Mouse (Mus musculus) heart, postnatal 0 days (tissue): ENCODE data around the gene Gm20479. TPM values are rescaled to one million over a fixed set of nuclear protein-coding genes. Genes with fewer than 3 reads are reported as not detected.

Experiments
- ATAC-seq: fragments of 200-750 bp; cut with Nextera tagmentation; 2 replicates; pipeline ENCODE4 v1.8.0; 2017; ENCODE audit warnings: low read depth, moderate number of reproducible peaks, moderate library complexity; ENCODE audit not compliant: insufficient read depth
- DNase-seq: peaks from one replicate; pipeline ENCODE4 v3.0.0-alpha.2; 2016; ENCODE audit warnings: low spot score
- H3K27ac ChIP-seq: fragments of 300-500 bp; sonication (generic); 2 replicates; pipeline ENCODE4 v1.5.1; 2014; ENCODE audit warnings: low read depth, mild to moderate bottlenecking
- H3K27me3 ChIP-seq: fragments of 300-500 bp; sonication (generic); 2 replicates; pipeline ENCODE4 v1.6.1; 2014; ENCODE audit warnings: low read length, mixed read lengths; ENCODE audit not compliant: control insufficient read depth, insufficient read depth
- H3K36me3 ChIP-seq: fragments of 300-500 bp; sonication (generic); replicated peaks from 2 replicates; pipeline ENCODE4 v1.6.1; 2014; ENCODE audit warnings: low read length, mixed read lengths; ENCODE audit not compliant: control insufficient read depth, insufficient read depth
- H3K4me1 ChIP-seq: fragments of 300-500 bp; sonication (generic); 2 replicates; pipeline ENCODE4 v1.6.1; 2014; ENCODE audit warnings: antibody characterized with exemption; ENCODE audit not compliant: control insufficient read depth, insufficient read depth
- H3K4me2 ChIP-seq: fragments of 300-500 bp; sonication (generic); 2 replicates; pipeline ENCODE4 v1.6.1; 2014; ENCODE audit warnings: low read depth, mild to moderate bottlenecking, low read length, moderate library complexity
- H3K4me3 ChIP-seq: fragments of 300-500 bp; sonication (generic); 2 replicates; pipeline ENCODE4 v1.5.1; 2014; ENCODE audit warnings: low read depth, low read length
- H3K9ac ChIP-seq: fragments of 300-500 bp; sonication (generic); replicated peaks from 2 replicates; pipeline ENCODE4 v1.6.1; 2014; ENCODE audit warnings: low read depth, low read length, mixed read lengths
- H3K9me3 ChIP-seq: fragments of 300-500 bp; sonication (generic); replicated peaks from 2 replicates; pipeline ENCODE4 v1.6.1; 2016; ENCODE audit warnings: low read length; ENCODE audit not compliant: control insufficient read depth
- CTCF ChIP-seq: IDR thresholded peaks from 2 replicates; pipeline ENCODE4 v1.5.1; 2016; ENCODE audit warnings: antibody characterized with exemption, control low read depth, low read depth
- EP300 ChIP-seq: IDR thresholded peaks from 2 replicates; pipeline ENCODE4 v1.6.1; 2016; ENCODE audit warnings: antibody characterized with exemption, low read depth
- WGBS: fragments of 180-500 bp; shearing (Covaris S2); extraction: QIAGEN DNeasy Blood & Tissue Kit; methylation state at CpG from one replicate; pipeline ENCODE4 v1.1.7; 2014; 5-methylcytosine and 5-hydroxymethylcytosine counted together
- polyA plus RNA-seq: library from polyadenylated mRNA; unstranded; fragments of >200 nt; fragmentation: Nextera tagmentation; extraction: Ambion mirVana; gene quantifications from 2 replicates; pipeline ENCODE4 v1.2.1, GENCODE M21; 2015
- total RNA-seq: library from RNA; depleted of rRNA; stranded (reverse); fragments of >200 nt; gene quantifications from 2 replicates; pipeline ENCODE4 v1.2.3, GENCODE M21; 2014; ENCODE audit warnings: low replicate concordance

Gene Gm20479
- total and polyA plus RNA-seq, 2 experiments from 2014 or later = 0.46 TPM; not detected in 1

DNA sequence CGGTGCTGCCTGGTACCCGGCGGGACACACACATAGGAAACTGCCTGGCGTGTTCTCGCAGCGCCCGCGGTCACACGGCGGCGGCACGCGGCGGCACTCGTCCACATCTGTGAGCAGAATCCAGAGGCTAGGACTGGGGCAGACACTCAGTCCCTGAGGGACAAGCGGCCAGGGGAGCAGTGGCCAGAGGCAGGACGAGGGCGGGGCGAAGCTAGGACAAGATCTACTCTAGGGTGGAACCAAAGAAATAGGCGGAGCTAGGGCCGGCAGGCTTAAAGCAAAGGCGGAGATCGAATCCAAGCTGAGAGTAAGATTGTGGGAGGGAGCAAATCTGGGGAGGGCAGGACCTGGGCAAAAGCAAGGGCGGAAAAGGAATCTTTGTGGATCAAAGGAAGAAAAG, 31.5 kb downstream of the Gm20479 start:
- DNase-seq = peak; percentile 67
- Histone ChIP-seq H3K4me2 (peak overlapping the region; percentile 44), H3K4me3 (peak overlapping the region; percentile 7; the same call in 1 of the 2 replicates), H3K27ac (no peak overlapping the region), H3K9me3 (no peaks in the 10 kb centered on the region), H3K9ac (no peak overlapping the region), H3K27me3 (peaks cover 82% of the 10 kb centered on the region), H3K36me3 (0 out of 2 replicates have a peak, but pooled peaks cover 16% of the 10 kb centered on the region), H3K4me1 (peaks cover 11% of the 10 kb centered on the region; the same call in 1 of the 2 replicates)
- ATAC-seq = peak; percentile 39
- TF ChIP-seq EP300 (no peak), CTCF (no peak)
- 10% methylated on average over 24 of the region's 24 CpGs for WGBS

GRCm38 (mm10) chr7:27324928-27325327, 32.3 kb downstream of the Gm20479 start:
- Histone ChIP-seq H3K36me3 (0 out of 2 replicates have a peak, but pooled peaks cover 16% of the 10 kb centered on the region), H3K27me3 (peaks cover 74% of the 10 kb centered on the region), H3K27ac (no peak overlapping the region), H3K4me2 (no peak overlapping the region), H3K9me3 (no peaks in the 10 kb centered on the region), H3K9ac (no peak overlapping the region), H3K4me3 (no peak overlapping the region), H3K4me1 (peaks cover 7% of the 10 kb centered on the region; the same call in 1 of the 2 replicates)
- no peak for ATAC-seq
- TF ChIP-seq CTCF = no peak
- no peak for TF ChIP-seq EP300
- 55% methylated on average over 18 of the region's 20 CpGs for WGBS
- DNase-seq = no peak

GRCm38 (mm10) chr7:27324161-27324560, 33.1 kb downstream of the Gm20479 start:
- Histone ChIP-seq H3K9ac (no peak overlapping the region), H3K27me3 (peaks cover 68% of the 10 kb centered on the region), H3K27ac (no peak overlapping the region), H3K4me1 (no peaks in the 10 kb centered on the region), H3K4me3 (no peak overlapping the region), H3K9me3 (no peaks in the 10 kb centered on the region), H3K4me2 (no peak overlapping the region), H3K36me3 (0 out of 2 replicates have a peak, but pooled peaks cover 16% of the 10 kb centered on the region)
- TF ChIP-seq EP300 (no peak), CTCF (no peak)
- DNase-seq (no peak), ATAC-seq (no peak)
- 96% methylated on average over 11 of the region's 11 CpGs for WGBS

- Histone ChIP-seq H3K27me3 (peaks cover 56% of the 10 kb centered on the region), H3K36me3 (peaks cover 15% of the 10 kb centered on the region; the same call in 1 of the 2 replicates), H3K4me1 (no peaks in the 10 kb centered on the region), H3K4me3 (no peak overlapping the region), H3K4me2 (no peak overlapping the region), H3K9me3 (no peaks in the 10 kb centered on the region), H3K9ac (no peak overlapping the region), H3K27ac (no peak overlapping the region)
- DNase-seq (no peak), ATAC-seq (no peak)
- TF ChIP-seq CTCF (no peak), EP300 (no peak)
- WGBS = 90% methylated on average over 5 of the region's 5 CpGs
Measured at GRCm38 (mm10) chr7:27323001-27323400, 34.2 kb downstream of the Gm20479 start.

DNA sequence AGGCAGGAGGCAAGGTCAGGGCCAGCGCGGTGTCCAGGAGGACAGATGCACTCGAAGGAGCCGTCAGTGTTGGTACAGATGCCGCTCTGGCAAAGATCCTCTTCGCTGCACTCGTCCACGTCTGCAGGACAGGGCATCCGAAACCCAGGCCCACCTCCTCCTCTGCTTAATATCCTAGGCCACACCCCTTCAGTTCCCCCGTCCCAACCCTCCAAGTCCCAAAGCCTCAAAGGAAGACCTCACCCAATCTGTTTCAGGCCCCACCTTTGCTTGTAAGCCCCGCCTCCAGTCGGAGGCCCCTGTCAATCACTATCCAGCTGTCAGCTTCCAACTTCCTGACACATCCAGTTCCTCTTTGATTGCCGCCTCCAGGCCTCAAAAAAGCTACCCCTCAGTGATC, 34.9 kb downstream of the Gm20479 start:
- H3K27me3 ChIP-seq = peaks cover 49% of the 10 kb centered on the region
- no peak overlapping the region for H3K4me2 ChIP-seq
- H3K27ac ChIP-seq = no peak overlapping the region
- no peaks in the 10 kb centered on the region for H3K4me1 ChIP-seq
- WGBS = 18% methylated on average over 13 of the region's 13 CpGs
- TF ChIP-seq CTCF (no peak), EP300 (no peak)
- ATAC-seq (no peak), DNase-seq (no peak)
- no peak overlapping the region for H3K4me3 ChIP-seq
- H3K36me3 ChIP-seq = peaks cover 10% of the 10 kb centered on the region; the same call in 1 of the 2 replicates
- H3K9me3 ChIP-seq = no peaks in the 10 kb centered on the region
- H3K9ac ChIP-seq = no peak overlapping the region

GRCm38 (mm10) chr7:27319411-27319810, 37.8 kb downstream of the Gm20479 start:
- no peak overlapping the region for H3K9ac ChIP-seq
- no peak overlapping the region for H3K4me3 ChIP-seq
- H3K9me3 ChIP-seq = no peaks in the 10 kb centered on the region
- DNase-seq (no peak), ATAC-seq (no peak)
- H3K4me2 ChIP-seq = no peak overlapping the region
- WGBS = 79% methylated on average over 22 of the region's 22 CpGs
- no peak overlapping the region for H3K27ac ChIP-seq
- TF ChIP-seq CTCF = no peak
- no peak for TF ChIP-seq EP300
- H3K27me3 ChIP-seq = peaks cover 27% of the 10 kb centered on the region
- H3K4me1 ChIP-seq = no peaks in the 10 kb centered on the region
- peaks cover 5% of the 10 kb centered on the region; the same call in 1 of the 2 replicates for H3K36me3 ChIP-seq
